Mouse (Mus musculus) ES-CJ7 (cell line): ENCODE results near the gene Trmt10a.
A peak's percentile ranks its signal among the peaks of the same experiment; 100 is the strongest.

Experiments
- DNase-seq: peaks from one replicate; pipeline ENCODE4 v3.0.0; 2011; ENCODE audit warnings: low read depth, low spot score

Gene Trmt10a

GRCm38 (mm10) chr3:138143315-138144059 is at the start of gene Trmt10a:
TSS of gene Trmt10a (plus strand) at chr3:138143448.
- peak; percentile 98 for DNase-seq

GRCm38 (mm10) chr3:138095301-138095700 is 47.9 kb upstream of the Trmt10a start:
- DNase-seq, result no peak

- no peak for DNase-seq
Observed at GRCm38 (mm10) chr3:138095718-138096117, 47.5 kb upstream of the Trmt10a start.

GRCm38 (mm10) chr3:138096263-138097028 is 46.8 kb upstream of the Trmt10a start:
- no peak for DNase-seq

- no peak for DNase-seq
Observed at GRCm38 (mm10) chr3:138097718-138098117, 45.5 kb upstream of the Trmt10a start.

- no peak for DNase-seq
Observed at GRCm38 (mm10) chr3:138101936-138102335, 41.3 kb upstream of the Trmt10a start.

GRCm38 (mm10) chr3:138103690-138104089 is 39.6 kb upstream of the Trmt10a start:
- DNase-seq, result no peak

- DNase-seq, result no peak
Observed at GRCm38 (mm10) chr3:138105056-138105455, 38.2 kb upstream of the Trmt10a start.

- no peak for DNase-seq
Observed at GRCm38 (mm10) chr3:138106887-138107286, 36.4 kb upstream of the Trmt10a start.

GRCm38 (mm10) chr3:138110910-138111782 is 32.1 kb upstream of the Trmt10a start:
- no peak for DNase-seq

- peak; percentile 42 for DNase-seq
Observed at GRCm38 (mm10) chr3:138114106-138114505, 29.1 kb upstream of the Trmt10a start.

GRCm38 (mm10) chr3:138116871-138117270 is 26.4 kb upstream of the Trmt10a start:
- DNase-seq, result no peak

- no peak for DNase-seq
Observed at GRCm38 (mm10) chr3:138118392-138118791, 24.9 kb upstream of the Trmt10a start.

GRCm38 (mm10) chr3:138118831-138119230 is 24.4 kb upstream of the Trmt10a start:
- no peak for DNase-seq

GRCm38 (mm10) chr3:138119444-138120105 is 23.7 kb upstream of the Trmt10a start:
- DNase-seq, result no peak

GRCm38 (mm10) chr3:138121461-138121860 is 21.8 kb upstream of the Trmt10a start:
- no peak for DNase-seq

- DNase-seq, result no peak
Observed at GRCm38 (mm10) chr3:138123842-138124241, 19.4 kb upstream of the Trmt10a start.

- no peak for DNase-seq
Observed at GRCm38 (mm10) chr3:138129110-138129509, 14.1 kb upstream of the Trmt10a start.

- DNase-seq, result no peak
Observed at GRCm38 (mm10) chr3:138130692-138131091, 12.6 kb upstream of the Trmt10a start.

GRCm38 (mm10) chr3:138131168-138131567 is 12.1 kb upstream of the Trmt10a start:
- no peak for DNase-seq

- no peak for DNase-seq
Observed at GRCm38 (mm10) chr3:138133463-138133862, 9.8 kb upstream of the Trmt10a start.
